Mouse (Mus musculus) embryonic facial prominence, embryonic 14.5 days (tissue): ENCODE results near the gene Tnfsf9. TPM values are rescaled to one million over a fixed set of nuclear protein-coding genes. Genes with fewer than 3 reads are reported as not detected.

Source experiments
- ATAC-seq: fragments of 200-750 bp; cut with Nextera tagmentation; 2 replicates; pipeline ENCODE4 v1.8.0; 2017; ENCODE audit warnings: low read depth, moderate number of reproducible peaks, moderate TSS enrichment
- DNase-seq: peaks from one replicate; pipeline ENCODE4 v3.0.0-alpha.2; 2015; ENCODE audit warnings: low spot score
- H3K27ac ChIP-seq: fragments of 300-500 bp; sonication (generic); replicated peaks from 2 replicates; pipeline ENCODE4 v1.5.1; 2014; ENCODE audit warnings: low read depth, mild to moderate bottlenecking, low read length, moderate library complexity
- H3K27me3 ChIP-seq: fragments of 300-500 bp; sonication (generic); replicated peaks from 2 replicates; pipeline ENCODE4 v1.6.1; 2014; ENCODE audit warnings: low read length; ENCODE audit not compliant: control insufficient read depth, insufficient read depth
- H3K36me3 ChIP-seq: fragments of 300-500 bp; sonication (generic); 2 replicates; pipeline ENCODE4 v1.6.1; 2014; ENCODE audit warnings: low read length, mixed read lengths; ENCODE audit not compliant: control insufficient read depth, insufficient read depth
- H3K4me1 ChIP-seq: fragments of 300-500 bp; sonication (generic); 2 replicates; pipeline ENCODE4 v1.6.1; 2014; ENCODE audit warnings: antibody characterized with exemption, low read length; ENCODE audit not compliant: control insufficient read depth, insufficient read depth
- H3K4me2 ChIP-seq: fragments of 300-500 bp; sonication (generic); 2 replicates; pipeline ENCODE4 v1.6.1; 2014; ENCODE audit warnings: low read depth, mild to moderate bottlenecking, low read length, moderate library complexity, mixed read lengths
- H3K4me3 ChIP-seq: fragments of 300-500 bp; sonication (generic); 2 replicates; pipeline ENCODE4 v1.5.1; 2014; ENCODE audit warnings: low read depth, mild to moderate bottlenecking, low read length
- H3K9ac ChIP-seq: fragments of 300-500 bp; sonication (generic); 2 replicates; pipeline ENCODE4 v1.6.1; 2014; ENCODE audit warnings: low read depth, mild to moderate bottlenecking, low read length, moderate library complexity, mixed read lengths
- H3K9me3 ChIP-seq: fragments of 300-500 bp; sonication (generic); 2 replicates; pipeline ENCODE4 v1.6.1; 2016; ENCODE audit warnings: low read length; ENCODE audit not compliant: control insufficient read depth
- WGBS: fragments of 180-500 bp; shearing (Covaris S2); extraction: QIAGEN DNeasy Blood & Tissue Kit; methylation state at CpG from one replicate; pipeline ENCODE4 v1.1.7; 2014; 5-methylcytosine and 5-hydroxymethylcytosine counted together
- polyA plus RNA-seq: library from polyadenylated mRNA; unstranded; fragments of >200 nt; fragmentation: Nextera tagmentation; extraction: Ambion mirVana; gene quantifications from 2 replicates; pipeline ENCODE4 v1.2.1, GENCODE M21; 2014

The Tnfsf9 gene
- polyA plus RNA-seq, 1 experiment from 2014 or later = 5.0 TPM

DNA sequence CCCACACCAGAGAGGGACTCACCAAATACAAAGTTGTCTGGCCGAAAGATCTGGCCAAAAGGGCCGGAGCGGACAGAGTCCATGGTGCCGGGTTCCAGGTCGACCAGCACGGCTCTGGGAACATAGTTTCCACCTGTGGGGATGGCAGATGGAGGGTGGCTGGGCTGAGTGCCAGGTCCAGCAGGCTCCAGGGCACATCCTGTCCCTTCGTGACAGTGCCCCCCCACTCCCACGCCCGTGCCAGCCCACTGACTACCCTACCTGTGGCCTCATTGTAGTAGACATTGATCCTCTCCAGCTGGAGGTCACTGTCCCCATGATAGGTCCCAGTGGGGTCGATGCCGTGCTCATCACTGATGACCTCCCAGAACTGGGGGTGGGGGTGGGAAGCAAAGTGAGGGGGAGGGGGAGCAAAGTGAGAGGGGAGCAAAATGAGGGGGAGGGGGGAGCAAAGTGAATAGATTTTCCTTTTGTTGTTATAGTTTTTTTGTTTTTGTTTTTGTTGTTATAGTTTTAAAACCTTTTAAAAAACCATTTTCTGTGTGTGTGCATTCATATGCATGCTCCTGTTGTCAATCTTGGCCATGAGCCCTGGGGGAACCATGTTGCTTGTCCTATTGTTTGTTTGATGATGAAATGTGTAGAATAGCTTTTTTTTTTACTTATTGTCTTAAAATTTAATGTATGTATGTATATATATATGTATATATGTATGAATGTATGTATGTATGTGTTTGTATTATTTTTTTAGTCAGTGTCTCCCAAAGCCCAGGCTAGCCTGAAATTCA, 19.0 kb upstream of the Tnfsf9 start:
- Histone ChIP-seq H3K4me1 (peaks cover 7% of the 10 kb centered on the region; the same call in 1 of the 2 replicates), H3K27ac (no peak overlapping the region), H3K9me3 (no peaks in the 10 kb centered on the region), H3K4me2 (no peak overlapping the region; the same call in 1 of the 2 replicates), H3K27me3 (peaks cover 13% of the 10 kb centered on the region; the same call in 1 of the 2 replicates), H3K4me3 (no peak overlapping the region), H3K9ac (no peak overlapping the region), H3K36me3 (no peaks in the 10 kb centered on the region)
- no peak for ATAC-seq
- no peak for DNase-seq
- WGBS = 88% methylated on average over 11 of the region's 11 CpGs

DNA sequence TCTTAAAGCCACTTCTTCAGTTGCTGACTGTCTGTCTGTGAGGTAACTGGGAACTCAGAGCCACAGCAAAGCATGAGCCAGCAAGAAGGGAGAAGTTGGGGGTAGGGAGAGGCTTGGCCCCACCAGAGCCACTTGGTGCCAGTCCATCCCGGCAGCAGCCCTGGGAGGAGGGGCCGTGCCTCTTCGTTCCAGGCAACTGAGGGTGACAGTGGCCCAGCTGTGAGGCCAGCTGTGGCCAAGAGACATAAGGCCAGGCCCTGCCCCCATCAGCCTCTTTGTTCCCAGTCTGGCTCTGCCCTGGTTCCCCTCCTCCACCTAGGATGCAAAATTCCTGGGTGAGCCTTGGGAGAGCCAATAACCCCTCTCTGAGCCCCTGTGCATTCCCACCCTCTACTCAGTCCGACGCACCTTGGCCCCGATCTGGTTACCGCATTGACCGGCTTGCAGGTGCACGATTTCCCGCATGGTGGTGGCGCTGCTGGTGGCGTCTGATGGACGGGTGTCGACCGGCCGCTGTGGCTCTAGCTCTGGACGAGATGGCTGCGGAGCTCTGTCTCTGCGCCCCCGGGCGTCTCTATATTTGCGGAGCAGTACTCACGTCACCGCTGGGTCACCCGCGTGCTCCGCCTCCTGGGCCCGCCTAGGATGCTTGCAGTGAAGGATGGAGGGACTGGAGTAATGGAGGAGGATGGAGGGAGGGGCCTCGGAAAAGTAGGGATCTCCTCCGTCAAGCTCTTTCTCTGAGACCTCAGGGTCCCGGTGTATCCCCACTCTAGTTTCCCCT, 17.9 kb upstream of the Tnfsf9 start, which contains the start of gene Tubb4a:
Gene Tubb4a, minus strand, starts transcription at position 734 of the 784 bp plus-strand sequence.
- H3K4me1 ChIP-seq = peaks cover 7% of the 10 kb centered on the region; the same call in 1 of the 2 replicates
- H3K36me3 ChIP-seq = no peaks in the 10 kb centered on the region
- DNase-seq = peak; percentile 53
- H3K4me2 ChIP-seq = peak within 1 kb of the TSS; percentile 51
- peaks cover 13% of the 10 kb centered on the region; the same call in 1 of the 2 replicates for H3K27me3 ChIP-seq
- under 1% methylated on average over 30 of the region's 31 CpGs for whole genome bisulfite sequencing
- ATAC-seq = peak; percentile 91
- no peaks in the 10 kb centered on the region for H3K9me3 ChIP-seq
- H3K4me3 ChIP-seq = peak within 1 kb of the TSS; percentile 34
- H3K9ac ChIP-seq = peak within 1 kb of the TSS; percentile 39
- H3K27ac ChIP-seq = no peak within 1 kb of the TSS

DNA sequence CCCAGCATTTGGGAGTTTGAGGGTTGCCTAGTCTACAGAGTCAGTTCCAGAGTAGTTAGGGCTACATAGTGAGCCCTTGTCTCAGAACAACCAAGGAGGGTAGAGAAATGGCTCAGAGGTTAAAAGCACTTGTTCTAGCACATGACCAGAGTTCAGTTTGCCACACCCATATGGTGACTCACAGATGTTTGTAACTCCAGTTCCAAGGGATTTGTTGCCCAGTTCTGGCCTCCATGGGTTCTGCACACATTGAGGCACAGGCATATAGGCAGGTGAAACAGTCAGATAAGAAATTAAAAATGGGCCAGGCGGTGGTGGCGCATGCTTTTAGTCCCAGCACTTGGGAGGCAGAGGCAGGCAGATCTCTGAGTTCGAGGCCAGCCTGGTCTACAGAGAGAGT, 10.9 kb upstream of the Tnfsf9 start:
- no peak overlapping the region for H3K4me2 ChIP-seq
- no peak overlapping the region for H3K27ac ChIP-seq
- H3K4me3 ChIP-seq = no peak overlapping the region
- ATAC-seq (no peak), DNase-seq (no peak)
- H3K9ac ChIP-seq = no peak overlapping the region
- H3K36me3 ChIP-seq = no peaks in the 10 kb centered on the region
- WGBS = 93% methylated on average over 3 of the region's 3 CpGs
- 0 out of 2 replicates have a peak, but pooled peaks cover 4% of the 10 kb centered on the region for H3K4me1 ChIP-seq
- no peaks in the 10 kb centered on the region for H3K27me3 ChIP-seq
- H3K9me3 ChIP-seq = no peaks in the 10 kb centered on the region

DNA sequence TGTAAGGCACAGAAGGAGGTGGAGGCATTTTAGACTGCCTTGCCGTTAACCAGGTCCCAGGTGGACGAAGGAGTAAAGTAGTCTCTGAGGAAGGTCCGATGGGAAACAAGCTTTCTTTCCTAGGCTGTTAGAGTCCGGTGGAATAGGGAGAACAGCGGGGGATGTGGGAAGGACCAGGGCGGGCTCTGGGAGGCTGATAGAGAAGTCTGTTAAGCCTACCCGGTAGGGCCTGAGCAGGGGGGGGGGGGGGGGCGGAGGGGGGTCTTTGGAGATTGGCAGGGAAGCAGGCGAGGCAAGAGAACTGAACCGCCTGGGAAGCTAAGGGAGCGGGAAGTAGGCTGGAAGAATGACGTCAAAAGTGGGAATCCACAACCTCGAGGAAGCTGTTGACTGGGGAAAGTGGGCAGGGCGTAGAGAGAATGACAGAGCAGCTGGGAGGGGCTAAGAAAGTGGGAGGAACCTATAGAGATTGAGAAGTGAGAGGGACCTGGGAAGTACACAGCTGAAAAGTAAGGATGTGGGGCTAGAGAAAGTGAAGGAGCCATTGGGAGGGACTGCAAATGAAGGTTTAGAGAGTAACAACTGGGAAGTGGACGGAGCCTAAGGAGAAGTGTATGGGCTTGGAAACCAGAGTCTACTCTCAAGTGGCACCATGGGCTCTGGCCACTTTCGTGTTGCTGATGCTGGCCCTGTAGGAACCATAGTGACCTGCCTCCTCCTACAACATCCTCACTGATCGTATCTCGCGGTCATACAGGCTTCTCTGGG, 9.1 kb upstream of the Tnfsf9 start:
- H3K4me2 ChIP-seq = peak overlapping the region; percentile 52
- H3K27ac ChIP-seq = no peak overlapping the region
- WGBS = 2% methylated on average over 18 of the region's 19 CpGs
- H3K27me3 ChIP-seq = no peaks in the 10 kb centered on the region
- ATAC-seq (peak; percentile 90), DNase-seq (peak; percentile 82)
- no peaks in the 10 kb centered on the region for H3K9me3 ChIP-seq
- H3K4me1 ChIP-seq = 0 out of 2 replicates have a peak, but pooled peaks cover 4% of the 10 kb centered on the region
- peak overlapping the region; percentile 20 for H3K4me3 ChIP-seq
- H3K36me3 ChIP-seq = no peaks in the 10 kb centered on the region
- peak overlapping the region; percentile 19; the same call in 1 of the 2 replicates for H3K9ac ChIP-seq

DNA sequence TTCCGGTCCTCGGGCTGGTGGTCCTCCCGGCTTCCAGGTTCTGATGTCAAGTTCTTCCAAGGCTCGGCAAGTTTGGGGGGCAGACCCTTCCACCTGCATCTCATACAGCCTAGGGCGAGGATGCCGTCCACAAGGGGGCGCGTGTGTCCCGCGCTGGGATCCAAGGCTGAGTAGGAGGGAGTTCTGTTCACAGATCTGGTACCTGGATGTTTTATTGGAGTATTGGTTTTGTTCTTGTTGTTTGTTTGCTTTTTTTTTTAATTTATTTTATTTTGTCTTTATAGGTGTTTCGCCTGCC, 8.6 kb upstream of the Tnfsf9 start:
- no peaks in the 10 kb centered on the region for H3K9me3 ChIP-seq
- ATAC-seq (peak; percentile 89), DNase-seq (peak; percentile 58)
- H3K4me3 ChIP-seq = peak overlapping the region; percentile 20; the same call in 1 of the 2 replicates
- H3K4me2 ChIP-seq = peak overlapping the region; percentile 52
- 0 out of 2 replicates have a peak, but pooled peaks cover 4% of the 10 kb centered on the region for H3K4me1 ChIP-seq
- H3K36me3 ChIP-seq = no peaks in the 10 kb centered on the region
- WGBS = 2% methylated on average over 10 of the region's 11 CpGs
- no peak overlapping the region for H3K27ac ChIP-seq
- no peak overlapping the region for H3K9ac ChIP-seq
- H3K27me3 ChIP-seq = no peaks in the 10 kb centered on the region

DNA sequence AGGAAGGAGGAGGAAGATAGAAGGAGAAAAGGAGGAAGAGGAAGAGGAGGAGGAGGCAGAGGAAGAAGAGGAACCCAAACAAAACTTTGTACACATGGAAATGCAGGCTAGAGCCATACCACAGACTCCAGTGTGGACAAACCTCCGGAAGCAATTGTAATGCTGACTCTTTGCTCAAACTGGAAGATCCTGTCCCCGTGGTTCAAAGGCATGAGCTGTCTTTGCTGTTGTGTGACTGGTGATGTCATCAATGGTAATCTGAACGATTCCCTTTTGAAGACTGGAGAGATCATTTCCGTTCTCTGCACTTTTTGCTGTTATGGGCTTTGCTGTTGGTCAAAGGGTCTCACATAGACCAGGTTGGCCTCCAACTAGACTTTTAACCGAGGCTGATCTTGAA, 6.8 kb upstream of the Tnfsf9 start:
- H3K9me3 ChIP-seq = no peaks in the 10 kb centered on the region
- 83% methylated on average over 5 of the region's 5 CpGs for whole genome bisulfite sequencing
- H3K9ac ChIP-seq = no peak overlapping the region
- H3K36me3 ChIP-seq = no peaks in the 10 kb centered on the region
- no peak for DNase-seq
- no peak overlapping the region for H3K4me2 ChIP-seq
- no peak overlapping the region for H3K27ac ChIP-seq
- H3K4me1 ChIP-seq = 0 out of 2 replicates have a peak, but pooled peaks cover 4% of the 10 kb centered on the region
- no peak overlapping the region for H3K4me3 ChIP-seq
- no peaks in the 10 kb centered on the region for H3K27me3 ChIP-seq
- no peak for ATAC-seq

DNA sequence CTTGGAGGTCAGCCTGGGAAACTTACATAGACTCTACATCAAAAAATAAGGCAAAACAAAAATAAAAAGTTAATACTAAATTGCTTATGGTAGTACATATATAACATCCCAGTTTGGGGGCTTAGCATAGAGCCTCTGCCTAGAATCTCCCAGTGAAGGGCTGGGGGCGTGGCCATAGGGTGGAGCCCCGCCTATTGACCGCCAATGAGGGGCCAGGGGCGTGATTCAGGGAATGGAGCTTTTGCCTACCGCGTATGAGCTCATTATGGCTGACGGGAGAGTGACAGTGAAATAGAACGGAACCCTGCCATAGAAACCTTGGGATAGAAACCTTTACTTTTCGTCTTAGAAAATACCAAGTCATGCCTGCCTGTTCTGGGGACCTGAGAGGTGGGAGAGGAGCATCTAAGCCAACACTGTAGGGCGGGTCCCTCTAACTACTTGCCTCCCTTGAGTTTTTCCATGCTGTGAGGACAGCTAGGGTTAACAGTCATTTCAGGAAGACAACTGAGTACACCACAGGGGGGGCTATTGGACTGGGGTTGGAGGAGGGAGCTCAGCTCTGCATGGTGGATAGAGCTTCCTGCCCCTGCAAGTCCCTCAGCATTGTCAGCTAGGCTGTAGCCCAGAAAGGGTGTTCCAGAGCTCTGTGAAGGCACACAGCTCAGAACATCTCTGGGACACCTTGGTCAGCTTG, 5.3 kb upstream of the Tnfsf9 start:
- no peaks in the 10 kb centered on the region for H3K27me3 ChIP-seq
- ATAC-seq (no peak), DNase-seq (no peak)
- no peak overlapping the region for H3K4me3 ChIP-seq
- peaks cover 10% of the 10 kb centered on the region for H3K4me1 ChIP-seq
- no peak overlapping the region for H3K27ac ChIP-seq
- WGBS = 10% methylated on average over 10 of the region's 10 CpGs
- no peaks in the 10 kb centered on the region for H3K9me3 ChIP-seq
- H3K9ac ChIP-seq = no peak overlapping the region
- no peaks in the 10 kb centered on the region for H3K36me3 ChIP-seq
- no peak overlapping the region for H3K4me2 ChIP-seq

DNA sequence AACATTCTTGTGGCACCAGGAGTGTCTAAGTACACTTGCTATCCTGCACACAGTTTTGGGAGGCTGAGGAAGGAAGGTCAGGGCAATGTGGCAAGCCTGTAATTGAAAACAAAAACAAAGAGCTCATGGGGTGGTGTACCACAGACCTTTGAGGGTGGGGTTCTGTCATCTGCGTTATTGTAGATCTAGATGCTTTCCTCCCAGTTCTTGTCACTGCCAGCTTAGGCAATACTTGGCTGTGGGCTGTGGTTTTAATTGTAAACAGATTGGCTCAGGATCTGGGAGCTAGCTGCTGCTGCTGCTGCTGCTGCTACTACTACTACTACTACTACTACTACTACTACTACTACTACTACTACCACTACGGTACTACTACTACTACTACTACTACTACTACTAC, 2.8 kb upstream of the Tnfsf9 start:
- Histone ChIP-seq H3K27ac (no peak overlapping the region), H3K9me3 (no peaks in the 10 kb centered on the region), H3K36me3 (no peaks in the 10 kb centered on the region), H3K4me2 (no peak overlapping the region), H3K4me3 (no peak overlapping the region), H3K27me3 (no peaks in the 10 kb centered on the region), H3K9ac (no peak overlapping the region), H3K4me1 (peaks cover 12% of the 10 kb centered on the region)
- ATAC-seq (no peak), DNase-seq (no peak)
- WGBS = 48% methylated on average over 2 of the region's 2 CpGs
